Mouse (Mus musculus) bone marrow, adult 2 months (tissue): ENCODE measurements at regions not wholly inside any gene's neighbourhood (a gene's known extent, or its start where the extent isn't known, plus 50 kb on each side); places are given as distances from the start of the nearest gene placed in this dataset.

ENCODE experiments used
- CTCF ChIP-seq: fragments of 200-500 bp; IDR thresholded peaks from 2 replicates; pipeline ENCODE4 v1.5.1; 2011; ENCODE audit warnings: low read length, control low read depth; ENCODE audit not compliant: control insufficient read depth, insufficient read depth
- POLR2A ChIP-seq: fragments of 200-500 bp; IDR thresholded peaks from 2 replicates; pipeline ENCODE4 v1.6.1; 2011; ENCODE audit warnings: low read depth, mild to moderate bottlenecking, control low read depth, low read length, borderline replicate concordance; ENCODE audit not compliant: control insufficient read depth

GRCm38 (mm10) chr14:76245063-76245396, 134.3 kb downstream of the Nufip1 start:
- TF ChIP-seq POLR2A (no peak), CTCF (no peak)
